Mouse (Mus musculus) brain, embryonic 18.5 days (tissue): ENCODE results near the gene Copz2.

Experiments
- DNase-seq: peaks from one replicate; pipeline ENCODE4 v3.0.0-alpha.2; 2012; ENCODE audit warnings: low read depth, low spot score

Gene Copz2

DNA sequence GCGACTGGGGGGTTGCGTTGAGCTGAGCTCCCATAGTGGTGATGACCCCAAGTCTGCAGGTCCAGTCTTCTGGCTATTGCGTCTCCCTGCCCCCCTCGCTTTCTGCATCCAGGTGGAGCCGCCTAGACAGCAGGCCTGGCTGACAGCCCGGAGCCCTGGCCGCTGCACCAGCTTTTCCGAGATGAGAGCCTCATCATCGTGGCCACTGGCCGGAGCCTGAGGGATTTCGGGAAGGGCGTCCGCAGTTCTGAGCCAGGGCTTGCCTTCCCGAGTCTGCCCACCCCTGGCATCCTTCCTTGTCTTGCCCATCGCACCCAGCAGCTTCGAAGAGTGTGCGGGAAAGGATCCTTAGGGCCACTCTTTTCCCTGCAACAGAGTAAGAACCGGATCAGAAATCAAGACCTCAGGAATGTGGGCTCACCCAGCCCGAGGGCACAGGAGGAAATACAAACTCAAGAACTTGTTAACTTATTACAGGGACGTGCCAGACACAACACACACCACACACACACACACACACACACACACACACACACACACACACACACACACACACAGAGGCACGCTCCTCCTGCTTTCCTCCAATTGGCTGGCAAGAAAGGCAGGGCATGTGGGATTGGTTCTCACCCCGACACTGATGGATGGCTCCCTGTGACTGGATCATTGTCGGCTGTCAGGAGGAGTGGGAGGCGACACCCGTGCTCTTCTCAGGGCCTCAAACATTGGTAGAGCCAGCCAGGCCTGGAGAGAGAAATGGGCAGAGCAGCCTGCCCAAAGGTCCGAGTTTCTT lies 13.7 kb downstream of the Copz2 start:
- DNase-seq = no peak

DNA sequence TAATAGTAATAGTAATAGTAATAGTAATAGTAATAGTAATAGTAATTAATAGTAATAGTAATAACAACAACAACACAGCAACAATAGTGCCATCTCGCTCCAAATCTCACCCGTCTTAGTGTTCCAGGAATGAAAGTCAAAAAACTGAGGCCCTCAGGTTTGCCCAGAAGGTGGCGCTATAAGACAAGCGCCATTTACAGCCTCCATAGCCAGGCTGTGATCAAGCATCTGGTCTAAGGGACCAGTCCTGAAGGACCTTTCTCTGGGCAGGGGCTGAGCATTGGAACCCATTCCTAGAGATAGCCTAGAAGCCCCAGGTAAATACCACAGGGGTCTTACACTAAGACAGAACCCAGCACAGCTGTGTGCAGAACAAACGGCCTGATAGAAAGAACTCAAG lies 17.5 kb downstream of the Copz2 start:
- DNase-seq = no peak

DNA sequence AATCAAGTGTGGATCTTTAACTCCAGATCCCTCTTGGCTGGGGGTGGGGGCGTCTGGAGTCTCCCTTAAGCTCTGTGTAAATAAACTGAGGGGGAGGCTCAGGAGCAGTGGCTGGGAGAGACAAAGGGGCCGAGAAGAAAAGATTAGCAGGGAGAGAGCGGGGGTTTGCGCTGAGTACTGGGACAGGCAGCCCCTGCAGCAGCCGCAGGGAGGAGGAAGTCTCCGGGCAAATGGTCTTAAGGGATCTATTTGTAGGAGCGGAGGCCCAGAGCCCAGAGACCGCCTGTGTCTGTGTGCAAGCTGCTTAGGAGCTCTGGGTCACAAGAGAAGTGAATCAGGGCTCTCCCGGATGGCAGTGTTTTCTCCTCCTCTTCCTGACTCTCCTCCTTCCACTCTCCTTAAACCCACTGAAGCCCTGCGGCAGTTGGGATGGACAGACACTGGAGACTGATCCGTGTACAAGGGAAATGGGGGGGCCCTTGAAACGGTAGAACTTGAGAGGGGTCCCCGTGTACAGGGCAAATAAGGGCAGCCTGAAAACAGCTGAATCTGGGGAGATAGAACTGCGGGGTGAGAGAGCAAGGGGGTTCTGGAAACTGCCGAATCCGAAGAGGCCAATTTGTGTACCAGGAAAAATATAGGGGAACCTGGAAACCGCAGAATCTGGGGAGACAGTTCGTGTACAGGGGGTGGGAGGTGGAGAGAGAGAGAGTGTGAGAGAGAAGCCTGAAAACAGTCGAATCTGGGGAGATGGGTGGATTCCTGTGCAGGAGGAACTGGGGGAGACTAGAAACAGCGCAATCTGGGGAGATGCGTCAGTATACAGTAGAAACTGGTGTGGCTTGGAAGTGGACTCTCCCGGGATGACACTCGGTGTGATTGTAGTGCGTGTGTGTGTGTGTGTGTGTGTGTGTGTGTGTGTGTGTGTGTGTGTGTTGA lies 23.0 kb downstream of the Copz2 start:
- no peak for DNase-seq

DNA sequence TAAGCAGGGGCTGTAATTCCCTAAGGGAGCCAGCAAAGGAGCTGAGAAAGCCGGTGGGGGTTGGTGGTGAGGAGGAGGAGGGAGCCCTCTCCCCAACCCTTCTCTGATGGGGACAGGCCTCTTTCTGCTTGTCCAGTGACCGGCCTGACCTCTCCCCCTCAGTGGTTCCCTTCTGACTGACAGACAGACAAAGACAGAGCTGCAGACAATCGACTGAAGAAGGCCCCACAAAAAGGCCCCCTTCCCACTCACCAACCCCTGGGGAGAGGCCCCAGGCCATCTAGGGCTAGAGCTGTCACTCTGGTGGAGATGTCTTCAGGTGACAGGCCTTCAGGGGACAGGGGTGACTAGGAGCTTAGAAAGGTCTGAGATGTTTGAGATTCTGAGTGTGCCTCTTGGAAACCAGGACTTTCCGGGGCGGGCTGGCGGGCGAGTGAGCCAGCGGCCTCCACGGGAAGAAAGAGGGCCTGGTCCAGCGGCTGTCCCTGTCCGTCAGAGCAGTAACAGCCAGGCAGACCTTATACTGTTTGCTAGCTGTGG lies 24.0 kb downstream of the Copz2 start:
- no peak for DNase-seq

DNA sequence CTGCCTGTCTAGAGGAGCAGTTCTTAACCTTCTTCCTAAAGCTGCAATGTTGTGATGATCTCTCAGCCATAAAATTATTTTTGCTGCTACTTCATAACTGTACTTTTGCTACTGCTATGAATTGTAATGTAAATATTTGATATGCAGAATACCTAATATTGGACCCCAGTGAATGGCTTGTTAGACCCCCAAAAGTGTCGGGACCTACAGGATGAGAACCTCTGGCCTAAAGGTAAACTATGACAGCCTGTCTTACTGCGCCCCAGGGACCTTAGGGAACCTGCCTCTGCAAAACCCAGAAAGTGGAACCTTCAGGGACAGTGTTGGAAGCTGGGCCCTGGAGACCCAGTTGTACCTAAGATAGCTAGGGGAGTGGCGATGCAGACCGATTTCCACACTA lies 25.6 kb downstream of the Copz2 start:
- no peak for DNase-seq

DNA sequence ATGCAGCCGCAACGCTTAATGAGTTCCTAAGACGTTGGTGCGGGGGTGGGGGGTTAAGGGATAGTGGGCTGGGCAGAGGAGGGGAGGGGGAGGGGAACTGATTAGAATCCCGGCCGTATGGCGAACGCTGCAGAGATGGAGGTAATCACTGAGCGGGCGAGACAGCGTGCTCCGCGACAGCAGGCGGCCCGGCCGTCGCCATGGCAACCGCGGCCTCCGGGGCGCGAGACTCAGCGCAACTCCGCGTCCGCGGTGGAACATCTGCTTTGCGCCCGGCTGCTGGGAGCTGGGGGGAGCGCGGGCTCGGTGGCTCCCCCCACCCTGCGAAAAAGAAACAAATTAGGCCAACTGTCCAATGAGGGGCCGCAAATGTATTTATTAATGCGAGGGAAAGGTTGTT lies 26.1 kb downstream of the Copz2 start:
- DNase-seq = peak; percentile 73

DNA sequence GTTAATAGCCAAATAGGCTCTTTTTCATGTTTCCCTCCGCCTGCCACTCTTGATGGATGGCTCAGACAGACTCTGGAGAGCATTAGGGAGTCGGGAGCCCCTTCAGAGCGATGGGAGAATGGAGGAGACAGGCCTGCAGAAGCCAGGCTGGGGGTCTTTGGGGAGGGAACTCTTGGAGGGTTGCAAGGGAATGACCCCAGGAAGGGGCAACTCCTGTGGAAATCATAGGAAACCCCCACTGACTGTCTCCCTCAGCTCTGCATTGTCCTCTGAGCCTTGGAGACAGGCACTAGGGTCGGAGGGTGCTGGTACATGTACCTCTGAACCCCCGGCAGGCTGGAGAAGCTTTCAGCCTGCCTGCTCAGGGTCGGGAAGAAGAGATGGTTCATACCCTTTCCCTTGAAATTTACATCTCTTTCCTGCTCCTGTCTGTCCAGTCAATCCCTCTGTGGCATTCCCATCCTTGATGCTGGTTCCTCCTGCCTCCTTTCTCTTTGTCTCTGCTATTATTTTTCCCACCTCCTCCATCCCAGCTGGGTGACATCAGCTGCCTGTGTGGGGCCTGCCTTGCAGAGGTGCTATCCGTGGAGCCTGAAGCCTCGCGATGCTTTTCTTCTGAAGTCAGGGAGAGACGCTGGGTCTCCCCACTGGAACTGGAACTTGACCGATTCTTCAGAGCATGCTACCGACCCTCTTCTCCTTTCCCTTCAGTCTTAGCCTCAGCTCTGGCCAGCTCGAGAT lies 26.8 kb downstream of the Copz2 start:
- DNase-seq = no peak

DNA sequence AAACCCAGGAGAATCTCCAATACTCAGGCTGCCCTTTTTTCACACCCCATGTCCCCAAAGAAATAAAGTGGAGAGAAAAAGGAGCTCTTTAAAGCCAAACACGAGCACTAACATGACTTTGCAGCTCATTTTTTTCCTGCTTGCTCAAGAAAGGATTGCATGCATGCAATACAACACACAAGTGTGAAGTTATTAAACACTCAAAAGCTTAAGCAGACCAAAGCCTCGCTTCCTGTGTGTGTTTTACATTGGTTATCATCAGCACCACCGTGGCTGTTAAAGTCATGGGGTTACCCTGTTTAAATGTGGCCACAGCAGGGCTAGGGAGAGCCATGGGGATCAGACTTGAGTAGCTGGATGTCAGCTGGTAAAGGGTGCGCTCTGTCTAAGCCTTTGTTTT lies 27.4 kb downstream of the Copz2 start:
- no peak for DNase-seq

DNA sequence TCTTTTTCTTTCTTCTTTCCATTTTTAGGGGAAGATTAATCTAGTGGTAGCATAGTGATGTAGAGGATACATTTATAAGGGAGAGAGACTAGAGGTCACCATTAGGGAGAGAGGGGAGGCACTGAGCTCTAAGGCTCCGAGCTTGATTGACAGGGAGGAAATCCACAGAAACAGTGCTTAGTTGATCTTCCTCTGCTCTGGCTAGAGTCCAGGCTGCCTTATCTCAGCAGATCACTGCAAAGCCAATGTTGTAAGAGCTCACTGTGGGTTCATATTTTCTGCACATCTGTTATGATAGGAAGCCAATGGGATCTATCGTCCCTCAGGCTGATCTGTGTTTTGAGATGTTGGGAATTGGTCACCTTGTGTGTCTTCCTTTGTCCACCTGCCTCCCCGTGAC lies 29.0 kb downstream of the Copz2 start:
- DNase-seq = no peak

DNA sequence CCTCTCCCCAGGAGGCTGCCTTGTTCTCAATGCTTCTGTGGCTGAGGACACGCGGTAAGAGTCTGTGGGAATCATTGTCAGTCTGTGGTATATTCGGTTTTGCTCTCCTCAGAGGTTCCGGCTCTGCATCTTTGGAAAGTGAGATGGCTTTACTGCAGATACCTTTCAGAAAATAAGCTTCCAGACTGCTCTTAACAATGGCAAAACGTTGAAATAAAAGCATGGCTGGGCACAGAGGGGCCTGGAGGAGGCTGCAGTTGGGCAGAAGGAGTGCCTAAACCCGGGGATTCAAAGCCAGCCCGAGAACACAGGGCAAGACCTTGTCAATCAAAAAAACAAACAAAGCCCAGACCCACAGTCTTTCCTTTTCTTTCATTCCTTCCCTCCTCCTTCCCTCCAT lies 29.7 kb downstream of the Copz2 start:
- DNase-seq = no peak

DNA sequence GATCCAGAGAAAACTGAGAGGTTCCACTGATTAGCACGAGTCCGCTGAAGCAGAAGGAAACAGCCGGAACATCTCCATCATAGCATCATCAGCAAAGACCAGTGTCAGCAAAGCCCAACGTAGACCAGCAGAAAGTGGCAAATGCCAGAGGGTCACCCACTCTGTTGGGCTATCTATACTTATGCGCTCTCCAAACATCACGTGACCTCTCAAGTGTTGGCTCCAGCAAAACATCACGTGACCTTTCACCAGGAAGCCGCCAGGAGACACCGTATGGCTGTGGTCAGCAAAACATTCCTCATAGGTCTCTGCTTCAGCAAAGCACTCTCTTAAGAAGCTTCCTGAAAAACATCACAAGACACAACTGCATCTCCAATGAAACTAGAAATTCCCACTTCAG lies 30.6 kb downstream of the Copz2 start:
- DNase-seq = no peak

DNA sequence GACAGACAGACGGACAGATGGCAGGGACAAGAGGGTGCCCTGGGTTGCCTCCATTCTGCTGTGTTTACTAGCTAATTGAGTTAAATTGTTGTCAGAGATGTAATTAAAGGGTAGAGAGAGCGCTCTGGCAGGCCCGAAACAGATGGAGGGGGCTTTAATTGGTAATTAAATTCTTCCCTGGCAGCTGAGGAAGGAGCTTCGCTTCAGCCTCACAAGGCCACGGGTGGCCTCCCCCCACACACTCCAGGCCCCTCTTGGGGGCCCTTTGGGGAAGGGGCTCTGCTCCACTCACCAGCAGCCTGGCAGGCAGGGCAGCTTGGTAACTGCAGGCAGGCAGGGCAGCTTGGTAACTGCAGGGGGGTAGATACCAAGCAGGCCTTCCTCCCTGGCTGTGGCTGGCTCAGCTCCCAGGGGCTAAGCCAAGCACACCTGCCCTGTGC lies 36.3 kb downstream of the Copz2 start:
- DNase-seq = no peak

DNA sequence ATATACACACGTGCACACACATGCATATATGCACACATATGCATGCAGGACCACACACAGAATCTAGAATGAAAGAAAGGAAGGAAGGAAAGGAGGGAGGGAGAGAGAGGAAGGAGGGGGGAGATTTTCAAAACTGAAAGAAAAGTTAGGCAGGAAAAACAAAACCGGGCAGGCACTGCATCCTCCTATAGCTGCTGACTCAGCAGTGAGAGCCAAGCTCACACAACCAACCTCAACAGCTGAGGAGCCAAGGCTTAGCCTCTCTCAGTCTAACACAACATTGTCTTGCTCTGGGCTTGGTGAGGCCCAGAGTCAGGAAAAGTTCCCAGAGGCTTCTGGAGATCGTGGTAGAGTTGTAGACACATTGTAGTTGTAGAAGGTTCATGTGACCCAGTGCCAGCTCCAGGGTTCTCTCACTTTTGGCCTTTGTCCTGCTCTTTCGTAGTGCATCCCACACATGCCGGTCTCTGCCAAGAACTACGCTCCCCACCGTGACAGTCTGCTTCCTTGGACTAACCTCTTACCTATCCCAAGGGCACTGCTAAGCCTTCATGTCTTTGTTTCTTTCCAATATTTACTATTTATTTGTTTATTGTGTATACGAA lies 37.4 kb downstream of the Copz2 start:
- no peak for DNase-seq

DNA sequence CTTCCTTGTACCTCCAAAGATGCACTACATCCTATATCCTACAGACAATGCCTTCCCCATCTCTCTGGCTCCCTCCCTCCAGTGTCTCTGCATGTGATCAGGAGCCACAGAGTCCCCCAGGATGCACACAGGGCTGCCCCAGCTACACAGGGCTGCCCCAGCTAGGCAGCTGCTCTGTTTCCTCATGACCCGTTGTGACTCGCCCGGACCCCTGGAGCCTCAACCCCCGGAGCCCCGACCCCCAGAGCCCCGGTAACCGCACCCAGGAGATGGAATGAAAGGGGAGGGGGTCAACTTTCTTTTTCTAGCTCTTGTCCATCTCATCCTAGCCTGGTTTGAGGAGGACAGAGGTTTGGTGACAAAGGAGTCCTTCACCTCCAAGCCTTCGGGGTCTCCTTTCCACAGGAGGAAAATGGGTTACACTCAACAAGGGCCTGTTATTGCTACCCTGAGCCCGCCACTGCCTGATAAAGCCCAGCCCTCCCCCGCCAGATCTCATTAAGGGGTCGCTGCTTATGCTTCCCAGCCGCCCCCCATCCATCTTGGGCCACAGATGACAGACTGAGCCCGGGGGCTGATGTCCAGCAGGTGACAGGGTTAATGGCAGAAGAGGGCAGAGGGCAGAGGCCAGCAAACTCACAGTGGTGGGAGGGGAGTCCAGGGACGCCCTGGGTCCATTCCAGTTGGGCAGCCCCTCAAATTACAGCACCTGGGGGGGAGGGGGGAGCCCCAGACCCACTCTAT lies 42.3 kb downstream of the Copz2 start:
- DNase-seq = no peak

DNA sequence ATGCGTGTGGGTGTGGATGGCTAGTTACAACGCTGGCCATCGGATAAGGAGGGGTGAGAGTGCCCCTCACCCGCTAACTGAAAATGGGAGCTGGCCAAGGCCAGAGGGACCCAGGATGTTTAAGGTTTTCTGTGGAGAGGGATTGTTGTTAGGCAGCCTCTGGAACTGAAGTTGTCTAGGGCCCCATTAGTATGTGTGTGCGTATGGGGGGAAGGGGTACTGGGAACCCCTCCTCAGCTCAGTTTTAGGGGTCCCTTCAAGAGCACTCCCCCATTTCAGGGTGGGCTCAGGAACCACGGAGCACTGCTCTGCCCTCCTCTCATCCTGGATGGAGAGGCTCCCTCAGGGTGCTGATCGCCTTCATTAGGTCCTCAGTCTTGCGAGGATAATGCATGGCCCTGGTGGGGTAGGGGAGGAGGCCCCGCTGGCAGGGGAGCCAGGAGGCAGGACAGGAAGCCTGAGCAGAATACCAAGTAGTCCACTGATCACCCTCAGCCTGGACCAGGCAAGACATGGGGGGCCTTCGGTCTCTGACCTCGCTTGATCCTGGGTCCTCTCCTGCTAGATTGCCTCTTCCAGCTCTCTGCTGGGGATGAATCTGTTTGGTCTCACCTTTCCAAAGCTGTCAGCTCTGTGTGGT lies 43.7 kb downstream of the Copz2 start:
- no peak for DNase-seq

DNA sequence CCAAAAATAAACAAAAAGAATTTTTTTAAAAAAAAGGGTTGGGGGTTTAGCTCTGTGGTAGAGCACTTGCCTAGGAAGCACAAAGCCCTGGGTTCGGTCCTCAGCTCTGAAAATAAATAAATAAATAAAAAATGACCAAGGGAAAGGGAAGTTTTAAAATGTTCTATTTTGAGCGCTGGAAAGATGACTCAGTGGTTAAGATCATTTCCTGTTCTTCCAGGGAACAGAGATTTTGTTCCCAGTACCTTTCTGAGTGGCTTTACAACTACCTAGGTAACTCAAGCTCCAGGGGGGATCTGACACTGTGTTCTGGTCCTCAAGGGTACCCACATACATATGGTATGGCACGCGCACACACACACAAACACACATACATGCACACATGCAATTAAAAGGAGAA lies 46.2 kb downstream of the Copz2 start:
- DNase-seq = no peak

DNA sequence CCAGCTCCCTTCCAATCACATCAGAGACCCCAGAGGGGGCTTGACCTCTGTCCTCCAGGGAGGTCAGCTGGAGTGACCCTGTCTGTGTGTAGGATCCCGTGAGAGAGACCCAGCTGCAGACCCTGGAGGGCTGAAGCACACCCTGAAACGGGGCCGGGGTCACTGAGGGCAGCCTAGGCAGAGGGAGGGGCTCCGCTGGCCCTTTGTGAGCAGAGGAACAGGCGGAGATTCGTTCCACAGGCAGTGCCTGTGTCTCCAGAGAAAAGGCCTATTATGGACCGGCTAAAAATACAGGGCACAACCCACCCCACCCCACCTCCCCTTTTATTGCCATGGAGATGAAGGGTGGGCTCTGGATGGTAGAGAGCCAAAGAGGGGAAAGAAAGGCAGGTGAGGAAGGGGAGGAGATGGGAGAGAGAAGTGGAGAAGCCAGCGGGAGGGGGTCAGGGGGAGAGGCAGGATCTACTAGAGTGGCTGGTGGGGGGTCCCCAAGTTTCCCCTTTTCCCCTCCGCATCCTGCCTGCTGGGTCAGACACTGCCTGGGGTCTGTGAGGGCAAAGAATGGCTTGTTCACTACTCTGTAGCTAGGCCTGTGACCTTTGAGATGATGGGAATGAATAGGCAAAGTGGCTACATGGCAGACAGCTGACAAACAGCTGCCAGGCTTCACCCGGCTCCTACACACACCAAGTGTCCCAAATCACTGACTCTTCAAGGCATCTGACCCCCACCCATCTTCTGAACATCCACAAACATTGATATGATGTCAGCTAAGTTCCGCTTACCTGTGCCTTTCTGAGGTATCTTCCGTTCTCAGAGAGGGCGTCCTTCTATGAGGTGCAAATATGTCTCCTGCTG lies 50.0 kb downstream of the Copz2 start:
- DNase-seq = no peak

DNA sequence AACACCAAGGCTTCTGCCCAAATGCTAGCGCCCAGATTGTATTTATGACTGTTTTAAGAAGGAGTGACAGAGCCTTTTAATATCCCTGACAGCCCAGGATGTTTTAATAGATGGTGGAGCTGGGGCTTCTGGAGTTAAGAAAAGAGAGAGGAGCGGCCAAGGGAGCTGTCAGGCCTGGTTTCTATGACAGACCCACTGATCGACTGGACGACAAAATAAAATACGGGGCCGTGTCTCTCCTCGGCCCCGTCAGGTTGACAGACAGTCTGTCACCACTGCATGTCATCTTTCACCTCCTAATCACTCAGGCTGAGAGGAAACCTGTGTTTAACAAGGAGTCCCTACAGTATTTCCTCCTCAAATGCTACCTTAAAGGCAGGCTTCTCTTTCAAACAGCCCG lies 51.7 kb downstream of the Copz2 start:
- no peak for DNase-seq
